Mouse (Mus musculus): ENCODE measurements around the gene Spred3. TPM values are rescaled to one million over a fixed set of nuclear protein-coding genes. Genes with fewer than 3 reads are reported as not detected.

Gene Spred3
- polyA plus RNA-seq, 1 experiment from 2014 or later: 3.4 TPM

DNA sequence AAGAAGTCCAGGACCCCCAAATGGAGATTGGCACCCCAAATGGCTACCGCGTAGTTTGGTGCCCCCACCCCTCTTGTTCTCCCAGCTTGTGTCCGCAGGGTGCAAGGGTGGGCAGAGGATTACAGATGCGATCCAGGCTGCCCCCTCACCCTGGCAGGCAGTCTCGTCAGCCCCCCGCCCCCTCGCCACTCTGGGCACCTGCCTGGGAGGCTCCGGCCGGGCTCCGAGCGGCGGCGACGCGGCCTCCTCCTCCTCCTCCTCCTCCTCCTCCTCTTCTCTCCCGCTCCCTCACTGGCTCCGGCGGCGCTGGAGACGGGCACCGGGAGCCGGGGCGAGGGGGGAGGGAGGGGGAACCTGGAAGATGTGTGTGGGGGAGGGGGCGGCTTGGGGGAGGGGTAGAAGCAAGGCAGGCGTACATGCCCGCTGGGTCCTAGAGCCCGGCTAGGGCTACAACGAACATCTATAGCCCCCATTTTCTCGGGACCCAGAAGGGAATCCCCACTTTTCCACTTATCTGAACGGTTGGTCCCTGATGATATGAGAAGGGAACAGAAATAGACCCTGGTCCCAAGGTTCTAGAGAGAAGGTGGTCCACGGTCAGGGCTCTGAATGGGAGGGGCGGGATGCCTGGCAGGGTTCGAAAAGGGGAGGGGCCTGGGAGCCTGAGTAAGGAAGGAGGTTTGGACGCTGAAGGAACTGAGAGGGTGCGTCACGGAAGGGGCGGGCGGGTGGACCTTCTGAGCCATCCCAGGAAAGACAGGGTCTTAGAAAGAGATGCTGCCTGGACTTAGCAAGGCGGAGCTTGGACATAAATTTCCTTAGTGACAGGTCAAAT is 763 bp downstream of the Spred3 start:
- Histone ChIP-seq H3K4me1 (ENCODE audit: insufficient read depth, low read length) (peaks cover 27% of the 10 kb centered on the region), H3K4me2 (replicated peaks; ENCODE audit: low read depth, low read length) (peak overlapping the region; percentile 62), H3K4me3 (ENCODE audit: low read length) (peak overlapping the region; percentile 70), H3K27me3 (ENCODE audit: insufficient read depth, low read length) (peaks cover 22% of the 10 kb centered on the region), H3K9ac (replicated peaks; ENCODE audit: low read length) (peak overlapping the region; percentile 71), H3K27ac (ENCODE audit: low read length) (peak overlapping the region; percentile 87), H3K36me3 (ENCODE audit: insufficient read depth, low read length) (peaks cover 13% of the 10 kb centered on the region), H3K9me3 (ENCODE audit: low read length) (no peaks in the 10 kb centered on the region)
- WGBS: under 1% methylated on average over 29 of the region's 39 CpGs
- peak; percentile 91 for ATAC-seq (ENCODE audit: low FRiP score, low TSS enrichment)

DNA sequence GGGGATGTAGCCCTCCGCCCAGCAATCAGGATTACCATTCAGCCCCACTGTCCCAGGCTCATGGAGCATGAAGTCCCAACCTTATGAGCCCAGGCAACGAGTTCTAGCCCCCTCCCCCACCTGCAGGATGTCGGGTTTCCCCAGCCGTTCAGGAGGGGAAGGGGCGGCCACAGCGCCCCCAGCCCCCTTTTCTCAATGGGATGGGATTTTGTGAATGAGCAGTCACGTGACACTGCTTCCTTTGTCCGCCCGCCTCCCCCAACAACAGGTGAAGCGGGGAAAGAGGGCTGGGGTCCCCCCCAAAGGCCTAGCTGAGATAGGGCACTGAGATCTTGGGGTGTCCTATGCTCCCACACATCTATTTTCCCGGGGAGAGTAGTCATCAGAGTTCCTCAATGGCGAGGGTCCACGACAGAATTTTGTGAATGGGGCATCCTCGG is 1.4 kb downstream of the Spred3 start:
- H3K27me3 ChIP-seq (ENCODE audit: insufficient read depth, low read length): peaks cover 22% of the 10 kb centered on the region
- peak overlapping the region; percentile 71 for H3K9ac ChIP-seq (replicated peaks; ENCODE audit: low read length)
- H3K4me3 ChIP-seq (ENCODE audit: low read length): peak overlapping the region; percentile 70
- H3K4me1 ChIP-seq (ENCODE audit: insufficient read depth, low read length): peaks cover 27% of the 10 kb centered on the region
- no peaks in the 10 kb centered on the region for H3K9me3 ChIP-seq (ENCODE audit: low read length)
- H3K36me3 ChIP-seq (ENCODE audit: insufficient read depth, low read length): peaks cover 9% of the 10 kb centered on the region
- ATAC-seq (ENCODE audit: low FRiP score, low TSS enrichment): no peak
- H3K27ac ChIP-seq (ENCODE audit: low read length): peak overlapping the region; percentile 87
- H3K4me2 ChIP-seq (replicated peaks; ENCODE audit: low read depth, low read length): peak overlapping the region; percentile 62
- 2% methylated on average over 14 of the region's 14 CpGs for WGBS

DNA sequence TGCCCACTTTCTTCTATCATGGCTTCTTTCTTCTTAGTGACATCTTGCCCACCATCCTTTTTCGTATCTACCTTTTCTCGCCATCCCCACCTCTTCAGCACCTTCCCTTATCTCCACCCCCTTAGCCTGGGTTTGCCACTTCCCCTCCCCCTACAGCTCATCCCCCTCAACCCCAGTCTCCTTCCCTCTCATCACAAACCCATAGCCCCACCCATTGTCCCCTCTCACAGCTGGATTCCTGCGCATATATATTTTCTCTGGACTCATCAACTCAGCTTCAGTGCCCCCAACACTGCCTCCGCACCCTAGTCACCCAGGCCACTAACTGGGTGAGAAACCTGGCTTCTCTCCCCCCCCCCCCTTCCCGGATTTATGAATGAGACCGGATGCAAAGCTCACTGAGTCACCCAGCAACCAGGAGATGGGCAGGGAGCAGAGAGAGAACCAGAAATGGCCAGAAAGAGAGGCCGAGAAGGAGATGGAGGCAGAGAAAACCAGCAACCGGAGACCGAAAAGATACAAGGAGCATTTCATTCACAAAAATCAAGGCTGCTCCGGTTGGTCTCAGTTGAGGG is 2.0 kb downstream of the Spred3 start:
- peaks cover 16% of the 10 kb centered on the region for H3K27me3 ChIP-seq (ENCODE audit: insufficient read depth, low read length)
- H3K4me2 ChIP-seq (replicated peaks; ENCODE audit: low read depth, low read length): peak overlapping the region; percentile 62
- H3K4me3 ChIP-seq (ENCODE audit: low read length): peak overlapping the region; percentile 70
- H3K9ac ChIP-seq (replicated peaks; ENCODE audit: low read length): peak overlapping the region; percentile 71
- WGBS: 8% methylated on average over 10 of the region's 10 CpGs
- no peaks in the 10 kb centered on the region for H3K9me3 ChIP-seq (ENCODE audit: low read length)
- peaks cover 29% of the 10 kb centered on the region for H3K4me1 ChIP-seq (ENCODE audit: insufficient read depth, low read length)
- H3K36me3 ChIP-seq (ENCODE audit: insufficient read depth, low read length): peaks cover 4% of the 10 kb centered on the region
- no peak for ATAC-seq (ENCODE audit: low FRiP score, low TSS enrichment)
- peak overlapping the region; percentile 87 for H3K27ac ChIP-seq (ENCODE audit: low read length)

DNA sequence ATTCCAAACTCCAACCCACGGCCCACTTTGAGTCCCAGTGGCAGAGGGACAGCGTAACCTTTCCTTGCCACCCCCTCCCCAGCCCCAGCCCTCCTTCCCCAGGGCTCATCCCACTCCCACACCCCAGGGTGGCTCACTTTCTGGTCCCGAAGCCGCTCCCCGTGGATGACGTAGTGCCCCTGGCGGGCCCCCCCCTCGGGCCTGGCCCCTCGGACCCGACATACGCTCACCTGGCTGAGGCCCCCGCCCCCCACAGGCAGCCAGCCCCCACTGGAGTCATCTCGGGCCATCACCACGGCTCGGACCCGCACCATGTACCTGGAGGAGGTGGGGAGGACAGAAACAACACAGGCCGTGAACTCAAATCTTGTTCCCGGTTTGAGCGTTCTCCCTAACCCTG is 2.6 kb downstream of the Spred3 start:
- WGBS: 14% methylated on average over 19 of the region's 19 CpGs
- no peak for ATAC-seq (ENCODE audit: low FRiP score, low TSS enrichment)
- Histone ChIP-seq H3K36me3 (ENCODE audit: insufficient read depth, low read length) (no peaks in the 10 kb centered on the region; the same call in 1 of the 2 replicates), H3K4me1 (ENCODE audit: insufficient read depth, low read length) (peaks cover 34% of the 10 kb centered on the region), H3K9ac (replicated peaks; ENCODE audit: low read length) (no peak overlapping the region), H3K4me3 (ENCODE audit: low read length) (no peak overlapping the region; the same call in 1 of the 2 replicates), H3K4me2 (replicated peaks; ENCODE audit: low read depth, low read length) (peak overlapping the region; percentile 62), H3K9me3 (ENCODE audit: low read length) (no peaks in the 10 kb centered on the region), H3K27ac (ENCODE audit: low read length) (no peak overlapping the region), H3K27me3 (ENCODE audit: insufficient read depth, low read length) (peaks cover 10% of the 10 kb centered on the region)

DNA sequence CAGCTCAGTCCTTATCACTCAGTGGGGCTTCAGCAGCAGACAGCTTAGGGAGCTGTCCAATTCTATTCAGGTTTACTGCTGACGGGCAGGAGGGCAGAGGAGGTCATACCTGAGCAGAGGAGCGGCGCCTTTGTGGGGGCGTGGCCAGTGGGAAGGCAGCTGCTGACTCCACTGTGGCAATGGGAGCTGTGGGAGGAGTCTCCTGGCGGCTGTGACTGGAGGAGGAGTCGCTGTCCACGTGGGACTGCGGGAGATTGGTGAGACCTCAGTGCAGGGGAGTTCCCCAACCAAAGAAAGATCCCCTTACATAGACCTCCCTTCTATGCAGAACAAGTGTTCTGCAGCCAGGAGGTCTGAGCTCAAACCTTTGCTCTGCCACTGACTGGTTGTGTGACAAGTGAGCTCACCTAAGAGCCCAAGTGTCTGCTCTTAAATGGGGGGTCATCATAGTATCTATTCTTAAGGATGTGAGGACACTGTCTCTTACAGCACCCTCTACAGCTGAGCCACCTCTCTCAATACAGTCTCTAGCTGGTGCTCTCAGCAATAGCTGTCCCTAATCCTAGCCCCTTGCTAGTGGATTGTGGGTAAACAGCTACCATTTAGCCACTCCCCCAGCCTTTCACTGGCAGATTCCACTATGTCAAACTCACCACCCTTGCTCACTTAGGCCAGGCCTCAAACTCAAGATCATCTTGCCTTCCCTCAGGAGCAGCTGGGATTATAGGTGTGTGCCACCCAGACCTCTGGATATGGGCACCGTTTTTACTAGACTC is 7.3 kb downstream of the Spred3 start:
- Histone ChIP-seq H3K9me3 (ENCODE audit: low read length) (no peaks in the 10 kb centered on the region), H3K36me3 (ENCODE audit: insufficient read depth, low read length) (peaks cover 4% of the 10 kb centered on the region), H3K4me2 (replicated peaks; ENCODE audit: low read depth, low read length) (no peak overlapping the region; the same call in 1 of the 2 replicates), H3K9ac (replicated peaks; ENCODE audit: low read length) (no peak overlapping the region), H3K27ac (ENCODE audit: low read length) (no peak overlapping the region), H3K27me3 (ENCODE audit: insufficient read depth, low read length) (peaks cover 14% of the 10 kb centered on the region), H3K4me3 (ENCODE audit: low read length) (no peak overlapping the region), H3K4me1 (ENCODE audit: insufficient read depth, low read length) (peaks cover 10% of the 10 kb centered on the region)
- ATAC-seq (ENCODE audit: low FRiP score, low TSS enrichment): peak; percentile 77
- WGBS: 18% methylated on average over 9 of the region's 9 CpGs

DNA sequence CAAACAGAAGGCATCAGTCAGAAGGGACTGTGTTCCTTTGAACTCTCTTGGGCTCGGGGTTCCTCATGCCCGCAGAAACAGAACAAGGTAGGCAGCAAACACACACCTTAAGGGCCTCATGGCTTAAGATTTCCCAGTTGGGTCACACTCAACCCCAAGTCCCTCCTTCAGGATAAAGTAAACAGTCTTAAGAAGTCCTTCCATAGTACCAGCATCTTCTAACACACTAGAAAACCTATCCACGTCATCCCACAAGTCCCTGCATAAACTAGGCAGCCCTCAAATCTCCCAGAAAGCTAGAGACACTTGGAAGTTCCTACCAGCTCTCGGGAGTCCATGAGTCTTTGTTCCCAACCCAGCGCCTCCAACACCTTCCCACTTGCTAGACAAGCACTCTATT is 7.9 kb downstream of the Spred3 start:
- 0 out of 2 replicates have a peak overlapping the region, but pooled peaks have one; percentile 17 for H3K27ac ChIP-seq (ENCODE audit: low read length)
- no peak for ATAC-seq (ENCODE audit: low FRiP score, low TSS enrichment)
- H3K4me2 ChIP-seq (replicated peaks; ENCODE audit: low read depth, low read length): no peak overlapping the region

DNA sequence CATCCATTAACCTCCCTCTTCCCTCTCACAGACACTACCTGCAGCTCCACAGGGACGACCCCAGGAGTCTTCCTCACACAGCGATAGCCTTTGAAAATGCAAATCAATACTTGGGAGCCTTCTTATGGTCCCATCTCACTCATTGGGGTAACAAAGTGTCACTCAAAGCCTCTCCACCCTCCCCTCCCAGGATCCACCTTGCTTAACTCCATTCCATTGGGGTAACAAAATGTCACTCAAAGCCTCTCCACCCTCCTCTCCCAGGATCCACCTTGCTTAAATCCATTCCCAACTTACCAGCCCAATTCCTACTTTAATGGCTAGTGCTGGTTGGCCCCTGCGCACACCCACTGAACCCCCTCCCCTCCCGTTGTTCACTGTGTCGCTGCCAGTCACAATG is 11.9 kb downstream of the Spred3 start:
- WGBS: 2% methylated on average over 5 of the region's 5 CpGs
- ATAC-seq (ENCODE audit: low FRiP score, low TSS enrichment): no peak
- Histone ChIP-seq H3K4me3 (ENCODE audit: low read length) (no peak overlapping the region), H3K4me1 (ENCODE audit: insufficient read depth, low read length) (peaks cover 14% of the 10 kb centered on the region), H3K27ac (ENCODE audit: low read length) (no peak overlapping the region), H3K36me3 (ENCODE audit: insufficient read depth, low read length) (peaks cover 10% of the 10 kb centered on the region), H3K9ac (replicated peaks; ENCODE audit: low read length) (no peak overlapping the region), H3K9me3 (ENCODE audit: low read length) (no peaks in the 10 kb centered on the region), H3K4me2 (replicated peaks; ENCODE audit: low read depth, low read length) (no peak overlapping the region), H3K27me3 (ENCODE audit: insufficient read depth, low read length) (peaks cover 18% of the 10 kb centered on the region)

More for the DNA sequence above, 7.9 kb downstream of the Spred3 start:
- Histone ChIP-seq H3K36me3 (ENCODE audit: insufficient read depth, low read length) (peaks cover 4% of the 10 kb centered on the region), H3K27me3 (ENCODE audit: insufficient read depth, low read length) (peaks cover 18% of the 10 kb centered on the region), H3K4me3 (ENCODE audit: low read length) (no peak overlapping the region), H3K9ac (replicated peaks; ENCODE audit: low read length) (no peak overlapping the region), H3K4me1 (ENCODE audit: insufficient read depth, low read length) (peaks cover 10% of the 10 kb centered on the region), H3K9me3 (ENCODE audit: low read length) (no peaks in the 10 kb centered on the region)
- 78% methylated on average over 5 of the region's 5 CpGs for WGBS

DNA sequence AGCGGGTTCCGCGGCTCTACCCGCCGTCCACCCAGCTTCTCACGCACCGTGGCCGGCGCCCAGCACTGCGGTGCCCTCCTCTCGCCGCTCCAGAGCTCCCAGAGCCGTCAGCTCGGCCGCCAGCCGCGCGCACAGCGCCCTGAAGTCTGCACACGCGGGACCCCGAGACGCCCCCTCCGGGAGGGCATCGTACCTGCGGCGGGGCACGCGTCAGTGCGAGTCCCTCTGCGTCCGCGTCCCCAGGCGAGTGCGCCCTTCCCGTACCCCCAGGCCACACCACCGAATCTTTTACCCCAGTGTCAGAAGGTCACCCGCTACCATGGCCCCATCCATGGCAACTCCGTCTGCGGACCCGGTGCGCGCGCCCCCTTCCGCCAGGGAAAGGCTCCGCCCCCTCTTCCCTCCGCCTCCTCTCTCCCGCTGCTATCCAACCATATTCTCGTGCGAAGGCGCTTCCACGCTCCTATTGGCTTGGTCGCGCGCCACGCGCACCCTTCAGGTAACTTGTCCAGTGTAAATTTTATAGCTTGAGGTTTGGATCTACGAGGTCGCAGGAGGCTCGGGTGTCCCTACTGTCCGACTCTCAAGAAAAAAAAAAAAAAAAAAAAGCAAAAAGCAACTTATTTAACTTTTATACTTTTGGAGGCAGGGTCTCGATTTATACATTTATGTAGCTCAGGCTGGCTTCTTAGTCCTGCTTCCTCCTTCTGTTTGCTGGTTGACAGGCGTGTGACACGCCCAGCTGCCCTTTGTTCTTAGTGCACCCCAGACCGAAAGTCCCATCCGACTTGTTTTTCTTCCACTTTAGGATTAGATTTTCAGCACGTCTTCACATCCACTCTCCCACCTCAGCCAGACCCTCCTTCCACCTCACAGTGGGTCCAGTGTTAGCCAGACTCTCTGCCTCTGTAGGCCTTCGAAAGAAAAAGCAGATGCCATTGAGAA is 14.1 kb downstream of the Spred3 start, which contains the start of gene Fam98c:
Gene Fam98c (minus strand): TSS at position 397 of the 945 bp plus-strand sequence.
- WGBS: 3% methylated on average over 58 of the region's 68 CpGs
- Histone ChIP-seq H3K27me3 (ENCODE audit: insufficient read depth, low read length) (peaks cover 18% of the 10 kb centered on the region), H3K4me3 (ENCODE audit: low read length) (peak within 1 kb of the TSS; percentile 88)

More for the DNA sequence above, 14.1 kb downstream of the Spred3 start, which contains the start of gene Fam98c:
- H3K4me1 ChIP-seq (ENCODE audit: insufficient read depth, low read length): peaks cover 5% of the 10 kb centered on the region; the same call in 1 of the 2 replicates
- H3K9me3 ChIP-seq (ENCODE audit: low read length): no peaks in the 10 kb centered on the region
- peak within 1 kb of the TSS; percentile 88 for H3K9ac ChIP-seq (replicated peaks; ENCODE audit: low read length)
- H3K4me2 ChIP-seq (replicated peaks; ENCODE audit: low read depth, low read length): peak within 1 kb of the TSS; percentile 92
- H3K27ac ChIP-seq (ENCODE audit: low read length): peak within 1 kb of the TSS; percentile 92
- H3K36me3 ChIP-seq (ENCODE audit: insufficient read depth, low read length): peaks cover 5% of the 10 kb centered on the region; the same call in 1 of the 2 replicates
- peak; percentile 88 for ATAC-seq (ENCODE audit: low FRiP score, low TSS enrichment)

Measured in kidney, embryonic 16.5 days (tissue).